8 mouse cellular contexts compared by ENCODE assay signal in the genomic region with DNA sequence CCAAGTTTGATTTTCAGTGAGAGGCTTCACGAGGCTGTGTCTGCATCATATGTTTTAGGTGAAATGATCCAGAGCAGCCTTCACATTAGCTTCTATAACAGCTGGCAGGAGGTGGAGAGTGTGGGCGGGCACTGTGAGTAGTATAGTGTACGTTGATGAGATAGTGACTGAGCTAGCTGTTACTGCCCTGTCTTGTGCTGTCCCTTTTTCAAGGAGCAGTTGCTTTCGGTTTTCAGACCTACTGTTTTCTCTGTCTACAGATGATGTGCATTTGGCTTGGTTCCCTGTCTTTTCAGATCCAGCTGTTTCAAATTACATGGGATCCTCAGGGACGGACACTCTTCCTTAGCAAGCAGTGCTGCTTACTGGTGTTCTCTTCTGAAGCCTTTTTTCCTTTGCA. TPM values are rescaled to one million over a fixed set of nuclear protein-coding genes. Genes with fewer than 3 reads are reported as not detected.
A peak's percentile ranks its signal among the peaks of the same experiment; 100 is the strongest.
DNase-seq lines count a peak whose midpoint lies in the region; ATAC-seq and TF ChIP-seq lines count a peak whose summit lies in the region.

No protein-coding gene starts in this region.

- TF ChIP-seq EP300 in lung, postnatal 0 days (IDR thresholded peaks at IDR 0.05) = no peak

- WGBS in forebrain, embryonic 13.5 days = 67% methylated on average over 5 of the region's 5 CpGs
- WGBS in forebrain, embryonic 10.5 days = 76% methylated on average over 5 of the region's 5 CpGs
- 32% methylated on average over 5 of the region's 5 CpGs for WGBS in intestine, embryonic 14.5 days
- WGBS in lung, postnatal 0 days = 43% methylated on average over 5 of the region's 5 CpGs

- no peak for TF ChIP-seq CTCF in lung, postnatal 0 days (IDR thresholded peaks at IDR 0.05)

- H3K4me3 ChIP-seq in forebrain, embryonic 13.5 days = no peak overlapping the region
- H3K4me3 ChIP-seq in forebrain, embryonic 10.5 days = no peak overlapping the region
- H3K4me3 ChIP-seq in intestine, embryonic 14.5 days (ENCODE audit: low read depth, low read length) = no peak overlapping the region
- no peak overlapping the region for H3K4me3 ChIP-seq in lung, postnatal 0 days (ENCODE audit: low read depth, low read length)

- peaks cover 32% of the 10 kb centered on the region for H3K4me1 ChIP-seq in forebrain, embryonic 13.5 days
- peaks cover 24% of the 10 kb centered on the region for H3K4me1 ChIP-seq in forebrain, embryonic 10.5 days
- peaks cover 29% of the 10 kb centered on the region for H3K4me1 ChIP-seq in intestine, embryonic 14.5 days (replicated peaks; ENCODE audit: control insufficient read depth, insufficient read depth, low read length)
- H3K4me1 ChIP-seq in lung, postnatal 0 days (ENCODE audit: insufficient read depth, low read depth, low read length) = no peaks in the 10 kb centered on the region

- H3K36me3 ChIP-seq in forebrain, embryonic 13.5 days (ENCODE audit: poor library complexity, severe bottlenecking) = peaks cover 6% of the 10 kb centered on the region; the same call in 1 of the 2 replicates
- H3K36me3 ChIP-seq in forebrain, embryonic 10.5 days (replicated peaks) = peaks cover 43% of the 10 kb centered on the region
- H3K36me3 ChIP-seq in intestine, embryonic 14.5 days (ENCODE audit: control insufficient read depth, insufficient read depth, low read length) = no peaks in the 10 kb centered on the region
- no peaks in the 10 kb centered on the region for H3K36me3 ChIP-seq in lung, postnatal 0 days (ENCODE audit: insufficient read depth, low read length)

- H3K27ac ChIP-seq in forebrain, embryonic 13.5 days = peak overlapping the region; percentile 44
- no peak overlapping the region for H3K27ac ChIP-seq in forebrain, embryonic 10.5 days
- peak overlapping the region; percentile 61 for H3K27ac ChIP-seq in intestine, embryonic 14.5 days (ENCODE audit: low read depth)
- H3K27ac ChIP-seq in lung, postnatal 0 days (ENCODE audit: low read length) = no peak overlapping the region

- ATAC-seq in forebrain, embryonic 13.5 days = no peak
- ATAC-seq in intestine, embryonic 14.5 days (replicated peaks; ENCODE audit: low FRiP score, low TSS enrichment, low read depth) = peak; percentile 48
- ATAC-seq in lung, postnatal 0 days = peak; percentile 79

- H3K9me3 ChIP-seq in forebrain, embryonic 13.5 days (replicated peaks) = no peaks in the 10 kb centered on the region
- H3K9me3 ChIP-seq in forebrain, embryonic 10.5 days = no peaks in the 10 kb centered on the region
- H3K9me3 ChIP-seq in intestine, embryonic 14.5 days (ENCODE audit: control insufficient read depth, low read length) = no peaks in the 10 kb centered on the region
- H3K9me3 ChIP-seq in lung, postnatal 0 days (ENCODE audit: low read length) = no peaks in the 10 kb centered on the region

- DNase-seq in forebrain, embryonic 10.5 days (ENCODE audit: extremely low spot score, low spot score) = no peak
- DNase-seq in MN1 (ENCODE audit: low spot score) = peak; percentile 92
- peak; percentile 15 for DNase-seq in gastrocnemius, postnatal 10 days
- DNase-seq in intestine, embryonic 14.5 days (ENCODE audit: low spot score) = no peak
- peak; percentile 80 for DNase-seq in lung, postnatal 0 days (ENCODE audit: low spot score)
- no peak for DNase-seq in cerebellum, adult 18-20 months
- DNase-seq in yolk sac, embryonic 10.5 days (ENCODE audit: low spot score) = no peak

- H3K27me3 ChIP-seq in forebrain, embryonic 13.5 days = no peaks in the 10 kb centered on the region
- no peaks in the 10 kb centered on the region for H3K27me3 ChIP-seq in forebrain, embryonic 10.5 days (ENCODE audit: poor library complexity, severe bottlenecking)
- no peaks in the 10 kb centered on the region for H3K27me3 ChIP-seq in intestine, embryonic 14.5 days (replicated peaks; ENCODE audit: control insufficient read depth, insufficient read depth, low read length)
- no peaks in the 10 kb centered on the region for H3K27me3 ChIP-seq in lung, postnatal 0 days (replicated peaks; ENCODE audit: insufficient read depth, low read length)

- no peak overlapping the region for H3K9ac ChIP-seq in forebrain, embryonic 13.5 days
- no peak overlapping the region for H3K9ac ChIP-seq in intestine, embryonic 14.5 days (ENCODE audit: low read length)
- H3K9ac ChIP-seq in lung, postnatal 0 days (replicated peaks; ENCODE audit: low read depth) = no peak overlapping the region

- no peak overlapping the region for H3K4me2 ChIP-seq in forebrain, embryonic 13.5 days
- peak overlapping the region; percentile 32 for H3K4me2 ChIP-seq in intestine, embryonic 14.5 days (ENCODE audit: low read length)
- H3K4me2 ChIP-seq in lung, postnatal 0 days (replicated peaks; ENCODE audit: low read depth, low read length) = no peak overlapping the region

RNA-seq across cellular contexts. Expression of gene Cbfa2t2, which starts 19.5 kb away (rescaled TPM):
- polyA plus RNA-seq in forebrain, embryonic 13.5 days (2015; fragmentation: Nextera tagmentation; extraction: Ambion mirVana) = 69.4 and 79.1 TPM in 2 replicates
- polyA plus RNA-seq in forebrain, embryonic 10.5 days (2016; fragmentation: Nextera tagmentation; extraction: Ambion mirVana) = 57.4 and 59.3 TPM in 2 replicates
- total RNA-seq in gastrocnemius, postnatal 10 days (2021) = 10 to 100 TPM; 18.4 to 21.6 TPM
- polyA plus RNA-seq in intestine, embryonic 14.5 days (2014; fragmentation: Nextera tagmentation; extraction: Ambion mirVana) = 33.6 and 42.3 TPM in 2 replicates
- 14.6 and 16.6 TPM in 2 replicates for polyA plus RNA-seq in lung, postnatal 0 days (2015; fragmentation: Nextera tagmentation; extraction: Ambion mirVana)

RNA-seq across cellular contexts. Expression of gene Snta1, which starts 47.9 kb away (rescaled TPM):
- polyA plus RNA-seq in forebrain, embryonic 13.5 days (2015; fragmentation: Nextera tagmentation; extraction: Ambion mirVana) = 3.8 and 4.1 TPM in 2 replicates
- 2.5 TPM in 2 replicates for polyA plus RNA-seq in forebrain, embryonic 10.5 days (2016; fragmentation: Nextera tagmentation; extraction: Ambion mirVana)
- 100 to 1,000 TPM in 1 of 2 experiments, 10 to 100 TPM in 1; 95.6 to 128 TPM for total RNA-seq in gastrocnemius, postnatal 10 days (2021)
- polyA plus RNA-seq in intestine, embryonic 14.5 days (2014; fragmentation: Nextera tagmentation; extraction: Ambion mirVana) = 2.3 and 2.7 TPM in 2 replicates
- 7.7 and 8.0 TPM in 2 replicates for polyA plus RNA-seq in lung, postnatal 0 days (2015; fragmentation: Nextera tagmentation; extraction: Ambion mirVana)

Comparison
In these comparisons a context has a peak if more than half of its experiments do, and no peak if none do; other contexts are left out.
1. H3K27ac ChIP-seq: peak in forebrain, embryonic 13.5 days (single experiment) and intestine, embryonic 14.5 days (single experiment); none in forebrain, embryonic 10.5 days (single experiment) and lung, postnatal 0 days (single experiment).
2. DNase-seq: peak in MN1 (single experiment), gastrocnemius, postnatal 10 days (single experiment) and lung, postnatal 0 days (single experiment); none in forebrain, embryonic 10.5 days (single experiment), intestine, embryonic 14.5 days (single experiment), cerebellum, adult 18-20 months (0 of 2) and yolk sac, embryonic 10.5 days (single experiment).